Mouse (Mus musculus) CH12.LX (cell line): ENCODE measurements at regions not wholly inside any gene's neighbourhood (a gene's known extent, or its start where the extent isn't known, plus 50 kb on each side); places are given as distances from the start of the nearest gene placed in this dataset.

Experiments used
- CTCF ChIP-seq, 2 experiments: IDR thresholded peaks in 1 of 2; conservative IDR thresholded peaks in 1 of 2; 2 replicates each; pipeline ENCODE4 v1.5.1; 2011 to 2012; ENCODE audit warnings: low read depth in 2 of 2, low read length in 2 of 2, improper control_type of control experiment in 1 of 2, inconsistent platforms in 1 of 2, mild to moderate bottlenecking in 1 of 2, moderate library complexity in 1 of 2
- EP300 ChIP-seq: IDR thresholded peaks from 2 replicates; pipeline ENCODE4 v1.6.1; 2011; ENCODE audit warnings: low read length, improper control_type of control experiment
- HCFC1 ChIP-seq: IDR thresholded peaks from 2 replicates; pipeline ENCODE4 v1.6.1; 2012; ENCODE audit warnings: low read depth, mild to moderate bottlenecking, inconsistent platforms, low read length, improper control_type of control experiment
- JUND ChIP-seq: conservative IDR thresholded peaks from 2 replicates; pipeline ENCODE4 v1.6.1; 2011; ENCODE audit warnings: low read depth, low read length, improper control_type of control experiment
- MEF2A ChIP-seq: IDR thresholded peaks from 2 replicates; pipeline ENCODE4 v1.6.1; 2014; ENCODE audit warnings: low read depth, mild to moderate bottlenecking, inconsistent platforms, low read length, improper control_type of control experiment, borderline replicate concordance
- POLR2A ChIP-seq: IDR thresholded peaks from 2 replicates; pipeline ENCODE4 v1.6.1; 2011; ENCODE audit warnings: low read depth, mild to moderate bottlenecking, improper control_type of control experiment, low read length
- RAD21 ChIP-seq: IDR thresholded peaks from 2 replicates; pipeline ENCODE4 v1.6.1; 2011; ENCODE audit warnings: low read depth, mild to moderate bottlenecking, low read length, improper control_type of control experiment, moderate library complexity
- RCOR1 ChIP-seq: conservative IDR thresholded peaks from 2 replicates; pipeline ENCODE4 v1.6.1; 2012; ENCODE audit warnings: low read depth, mild to moderate bottlenecking, inconsistent platforms, low read length, improper control_type of control experiment
- USF1 ChIP-seq: IDR thresholded peaks from 2 replicates; pipeline ENCODE4 v1.6.1; 2014; ENCODE audit warnings: low read depth, mild to moderate bottlenecking, inconsistent platforms, low read length, improper control_type of control experiment
- ZC3H11A ChIP-seq: IDR thresholded peaks from 2 replicates; pipeline ENCODE4 v1.6.1; 2012; ENCODE audit warnings: low read depth, mild to moderate bottlenecking, inconsistent platforms, low read length, improper control_type of control experiment
- ZMIZ1 ChIP-seq: IDR thresholded peaks from 2 replicates; pipeline ENCODE4 v1.6.1; 2012; ENCODE audit warnings: low read depth, mild to moderate bottlenecking, inconsistent platforms, low read length, improper control_type of control experiment

DNA sequence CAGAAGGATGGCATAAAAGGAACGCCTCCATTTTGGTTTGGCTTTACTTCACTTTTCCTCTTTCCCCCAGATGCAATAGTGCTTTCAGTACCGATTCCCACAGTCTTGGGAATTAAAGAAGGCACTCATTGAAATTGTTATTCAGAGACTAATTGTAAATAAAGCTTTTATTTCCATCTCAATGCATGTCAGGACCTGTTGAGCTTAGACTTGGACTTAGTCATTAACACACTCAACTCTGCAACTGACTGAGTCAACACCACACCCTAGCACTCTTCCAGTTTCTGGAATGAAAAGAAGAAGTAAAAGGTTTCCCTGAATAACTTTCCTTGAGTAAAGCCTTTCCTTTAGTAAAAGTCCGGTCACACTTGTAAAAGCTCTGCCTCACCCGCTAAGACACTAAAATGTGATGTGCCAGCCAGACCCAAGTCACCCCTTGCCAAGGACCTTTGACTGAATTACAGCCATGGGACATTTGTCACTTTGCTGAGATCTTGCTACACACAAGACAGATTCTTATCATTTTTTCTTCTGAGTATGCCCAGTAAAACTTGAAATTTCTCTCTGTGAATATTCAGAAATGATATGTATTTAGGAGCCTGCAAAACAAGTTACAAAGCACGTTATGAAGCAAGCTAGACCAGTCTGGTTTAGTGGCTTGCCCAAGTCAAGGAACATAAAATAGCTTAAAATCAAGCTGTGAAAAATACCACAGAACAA lies 416.4 kb upstream of the Klf6 start:
- TF ChIP-seq JUND (no peak), RAD21 (no peak), POLR2A (no peak), USF1 (no peak), CTCF (conservative IDR thresholded peaks at IDR 0.05 in 1 of 2, IDR thresholded peaks at IDR 0.05 in 1 of 2; ENCODE audit: low read depth in 2 of 2, low read length in 2 of 2) (no peak), EP300 (no peak), HCFC1 (no peak), RCOR1 (no peak), MEF2A (no peak), ZMIZ1 (no peak), ZC3H11A (no peak)
